Mouse (Mus musculus): ENCODE data around the gene Olfr1229. TPM values are rescaled to one million over a fixed set of nuclear protein-coding genes. Genes with fewer than 3 reads are reported as not detected.

The Olfr1229 gene
- polyA plus RNA-seq (2014; fragmentation: Nextera tagmentation; extraction: Ambion mirVana), result not detected in 2 replicates

GRCm38 (mm10) chr2:89287914-89288313 is at the start of gene Olfr1229:
Gene Olfr1229, minus strand, starts transcription at chr2:89288014.
- Histone ChIP-seq H3K4me3 (ENCODE audit: control insufficient read depth in 1 of 2, insufficient read depth in 1 of 2, low read depth in 1 of 2, low read length in 2 of 2) (no peak within 1 kb of the TSS), H3K27ac (replicated peaks in 1 of 2; ENCODE audit: control insufficient read depth in 1 of 2, insufficient read depth in 1 of 2, low read depth in 2 of 2, low read length in 2 of 2) (no peak within 1 kb of the TSS)
- 78% methylated on average over 2 of the region's 2 CpGs for WGBS

GRCm38 (mm10) chr2:89329575-89329974 is 41.8 kb upstream of the Olfr1229 start, which contains the start of gene Olfr1232:
Gene Olfr1232, minus strand, starts transcription at chr2:89329675.
- Histone ChIP-seq H3K9ac (ENCODE audit: low read length) (no peak within 1 kb of the TSS), H3K36me3 (ENCODE audit: control insufficient read depth, insufficient read depth, low read length) (no peaks in the 10 kb centered on the region), H3K27me3 (ENCODE audit: control insufficient read depth, insufficient read depth, low read length) (no peaks in the 10 kb centered on the region), H3K27ac (replicated peaks in 1 of 2; ENCODE audit: control insufficient read depth in 1 of 2, insufficient read depth in 1 of 2, low read depth in 2 of 2, low read length in 2 of 2) (no peak within 1 kb of the TSS), H3K4me1 (ENCODE audit: control insufficient read depth in 2 of 2, insufficient read depth in 2 of 2, low read length in 2 of 2) (no peaks in the 10 kb centered on the region), H3K4me3 (ENCODE audit: control insufficient read depth in 1 of 2, insufficient read depth in 1 of 2, low read depth in 1 of 2, low read length in 2 of 2) (no peak within 1 kb of the TSS), H3K4me2 (ENCODE audit: low read length) (no peak within 1 kb of the TSS), H3K9me3 (ENCODE audit: control insufficient read depth, low read length) (no peaks in the 10 kb centered on the region)
- ATAC-seq (ENCODE audit: insufficient number of reproducible peaks, insufficient read depth, low FRiP score, low read depth), result no peak

More at GRCm38 (mm10) chr2:89287914-89288313, at the start of gene Olfr1229:
- H3K36me3 ChIP-seq (ENCODE audit: control insufficient read depth, insufficient read depth, low read length), result no peaks in the 10 kb centered on the region
- H3K4me1 ChIP-seq (ENCODE audit: control insufficient read depth in 2 of 2, insufficient read depth in 2 of 2, low read length in 2 of 2), result no peaks in the 10 kb centered on the region
- ATAC-seq (ENCODE audit: insufficient number of reproducible peaks, insufficient read depth, low FRiP score, low read depth), result no peak
- no peak within 1 kb of the TSS for H3K4me2 ChIP-seq (ENCODE audit: low read length)
- no peak within 1 kb of the TSS for H3K9ac ChIP-seq (ENCODE audit: low read length)
- H3K9me3 ChIP-seq (ENCODE audit: control insufficient read depth, low read length), result no peaks in the 10 kb centered on the region
- no peaks in the 10 kb centered on the region for H3K27me3 ChIP-seq (ENCODE audit: control insufficient read depth, insufficient read depth, low read length)

DNA sequence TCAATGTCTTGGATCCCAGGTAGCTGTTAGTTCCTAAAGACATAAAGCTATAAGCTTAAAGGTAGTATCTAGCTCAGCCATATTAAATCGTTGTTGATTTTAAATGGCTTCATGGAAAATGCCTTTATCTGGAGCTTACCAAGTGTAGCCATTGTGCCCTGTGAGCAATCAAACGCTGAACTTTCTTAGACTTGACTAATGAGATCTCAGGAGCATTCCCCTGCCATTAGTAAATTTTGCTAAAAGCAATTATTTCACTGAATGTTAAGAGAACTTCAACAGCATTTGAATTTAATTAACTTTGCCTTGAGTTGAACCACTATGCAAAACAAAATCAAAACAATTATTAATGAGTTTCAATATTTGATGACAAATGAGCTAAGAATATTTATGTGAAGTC is 19.2 kb upstream of the Olfr1229 start, which contains the start of gene Olfr1231:
Gene Olfr1231, minus strand, starts transcription at position 101 of the 400 bp plus-strand sequence.
- H3K27me3 ChIP-seq (ENCODE audit: control insufficient read depth, insufficient read depth, low read length), result no peaks in the 10 kb centered on the region
- no peaks in the 10 kb centered on the region for H3K9me3 ChIP-seq (ENCODE audit: control insufficient read depth, low read length)
- H3K27ac ChIP-seq (replicated peaks in 1 of 2; ENCODE audit: control insufficient read depth in 1 of 2, insufficient read depth in 1 of 2, low read depth in 2 of 2, low read length in 2 of 2), result no peak within 1 kb of the TSS
- H3K36me3 ChIP-seq (ENCODE audit: control insufficient read depth, insufficient read depth, low read length), result no peaks in the 10 kb centered on the region
- WGBS, result 72% methylated on average over 2 of the region's 2 CpGs
- no peak within 1 kb of the TSS for H3K4me2 ChIP-seq (ENCODE audit: low read length)
- H3K9ac ChIP-seq (ENCODE audit: low read length), result no peak within 1 kb of the TSS
- H3K4me3 ChIP-seq (ENCODE audit: control insufficient read depth in 1 of 2, insufficient read depth in 1 of 2, low read depth in 1 of 2, low read length in 2 of 2), result no peak within 1 kb of the TSS
- no peak for ATAC-seq (ENCODE audit: insufficient number of reproducible peaks, insufficient read depth, low FRiP score, low read depth)
- no peaks in the 10 kb centered on the region for H3K4me1 ChIP-seq (ENCODE audit: control insufficient read depth in 2 of 2, insufficient read depth in 2 of 2, low read length in 2 of 2)

DNA sequence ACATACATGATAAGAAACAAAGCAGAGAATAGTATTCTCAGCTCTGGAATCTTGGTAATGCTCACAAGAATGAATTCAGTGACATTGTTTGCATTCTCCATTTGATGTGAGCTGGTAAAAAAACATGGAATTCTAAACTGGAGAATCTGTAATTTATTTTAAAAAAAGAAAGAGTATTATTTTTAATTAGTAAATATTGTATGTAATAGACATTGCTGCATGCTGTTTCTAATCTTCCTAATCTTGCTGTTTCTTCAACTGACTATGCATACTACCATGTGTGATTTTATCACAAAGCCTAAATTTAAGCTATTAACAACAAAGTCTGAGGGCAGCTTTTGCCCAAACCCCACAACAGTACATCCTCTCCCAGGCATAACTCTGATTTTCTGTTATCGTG is 9.4 kb upstream of the Olfr1229 start, which contains the start of gene Olfr1230:
Gene Olfr1230, minus strand, starts transcription at position 101 of the 400 bp plus-strand sequence.
- Histone ChIP-seq H3K27ac (replicated peaks in 1 of 2; ENCODE audit: control insufficient read depth in 1 of 2, insufficient read depth in 1 of 2, low read depth in 2 of 2, low read length in 2 of 2) (no peak within 1 kb of the TSS), H3K4me1 (ENCODE audit: control insufficient read depth in 2 of 2, insufficient read depth in 2 of 2, low read length in 2 of 2) (no peaks in the 10 kb centered on the region), H3K9ac (ENCODE audit: low read length) (no peak within 1 kb of the TSS), H3K36me3 (ENCODE audit: control insufficient read depth, insufficient read depth, low read length) (no peaks in the 10 kb centered on the region), H3K4me3 (ENCODE audit: control insufficient read depth in 1 of 2, insufficient read depth in 1 of 2, low read depth in 1 of 2, low read length in 2 of 2) (no peak within 1 kb of the TSS), H3K4me2 (ENCODE audit: low read length) (no peak within 1 kb of the TSS), H3K27me3 (ENCODE audit: control insufficient read depth, insufficient read depth, low read length) (no peaks in the 10 kb centered on the region), H3K9me3 (ENCODE audit: control insufficient read depth, low read length) (no peaks in the 10 kb centered on the region)
- 81% methylated on average over 1 of the region's 1 CpGs for WGBS
- no peak for ATAC-seq (ENCODE audit: insufficient number of reproducible peaks, insufficient read depth, low FRiP score, low read depth)

- Histone ChIP-seq H3K4me3 (ENCODE audit: control insufficient read depth in 1 of 2, insufficient read depth in 1 of 2, low read depth in 1 of 2, low read length in 2 of 2) (no peak within 1 kb of the TSS), H3K36me3 (ENCODE audit: control insufficient read depth, insufficient read depth, low read length) (no peaks in the 10 kb centered on the region), H3K9ac (ENCODE audit: low read length) (no peak within 1 kb of the TSS), H3K27ac (replicated peaks in 1 of 2; ENCODE audit: control insufficient read depth in 1 of 2, insufficient read depth in 1 of 2, low read depth in 2 of 2, low read length in 2 of 2) (no peak within 1 kb of the TSS), H3K4me1 (ENCODE audit: control insufficient read depth in 2 of 2, insufficient read depth in 2 of 2, low read length in 2 of 2) (no peaks in the 10 kb centered on the region), H3K27me3 (ENCODE audit: control insufficient read depth, insufficient read depth, low read length) (no peaks in the 10 kb centered on the region), H3K9me3 (ENCODE audit: control insufficient read depth, low read length) (no peaks in the 10 kb centered on the region), H3K4me2 (ENCODE audit: low read length) (no peak within 1 kb of the TSS)
- no peak for ATAC-seq (ENCODE audit: insufficient number of reproducible peaks, insufficient read depth, low FRiP score, low read depth)
Measured at GRCm38 (mm10) chr2:89253962-89254361, 33.9 kb downstream of the Olfr1229 start, which contains the start of gene Olfr1228. Gene Olfr1228, minus strand, starts transcription at chr2:89254062.

Other genes starting within 250 kb of the Olfr1229 start
- not detected in 2 replicates for gene Olfr1218, start 226.8 kb downstream of the Olfr1229 start, polyA plus RNA-seq (2014; fragmentation: Nextera tagmentation; extraction: Ambion mirVana)
- not detected in 2 replicates for gene Olfr1219, start 204.5 kb downstream of the Olfr1229 start, polyA plus RNA-seq (2014; fragmentation: Nextera tagmentation; extraction: Ambion mirVana)
- gene Olfr1220, start 181.2 kb downstream of the Olfr1229 start, polyA plus RNA-seq (2014; fragmentation: Nextera tagmentation; extraction: Ambion mirVana), result not detected in 2 replicates
- gene Olfr1221, start 170.7 kb downstream of the Olfr1229 start, polyA plus RNA-seq (2014; fragmentation: Nextera tagmentation; extraction: Ambion mirVana), result not detected in 2 replicates
- gene Olfr1222, start 155.0 kb downstream of the Olfr1229 start, polyA plus RNA-seq (2014; fragmentation: Nextera tagmentation; extraction: Ambion mirVana), result not detected in 2 replicates
- not detected in 2 replicates for gene Olfr1223, start 136.5 kb downstream of the Olfr1229 start, polyA plus RNA-seq (2014; fragmentation: Nextera tagmentation; extraction: Ambion mirVana)
- not detected in 2 replicates for gene Olfr1224-ps1, start 123.9 kb downstream of the Olfr1229 start, polyA plus RNA-seq (2014; fragmentation: Nextera tagmentation; extraction: Ambion mirVana)
- not detected in 2 replicates for gene Olfr1225, start 113.3 kb downstream of the Olfr1229 start, polyA plus RNA-seq (2014; fragmentation: Nextera tagmentation; extraction: Ambion mirVana)
- gene Olfr1226, start 88.0 kb downstream of the Olfr1229 start, polyA plus RNA-seq (2014; fragmentation: Nextera tagmentation; extraction: Ambion mirVana), result not detected in 2 replicates
- not detected in 2 replicates for gene Olfr1228, start 34.0 kb downstream of the Olfr1229 start, polyA plus RNA-seq (2014; fragmentation: Nextera tagmentation; extraction: Ambion mirVana)
- gene Olfr1230, start 9.3 kb upstream of the Olfr1229 start, polyA plus RNA-seq (2014; fragmentation: Nextera tagmentation; extraction: Ambion mirVana), result not detected in 2 replicates
- gene Olfr1231, start 19.1 kb upstream of the Olfr1229 start, polyA plus RNA-seq (2014; fragmentation: Nextera tagmentation; extraction: Ambion mirVana), result not detected in 2 replicates
- not detected in 2 replicates for gene Olfr1232, start 41.7 kb upstream of the Olfr1229 start, polyA plus RNA-seq (2014; fragmentation: Nextera tagmentation; extraction: Ambion mirVana)
- gene Olfr1233, start 54.4 kb upstream of the Olfr1229 start, polyA plus RNA-seq (2014; fragmentation: Nextera tagmentation; extraction: Ambion mirVana), result not detected in 2 replicates
- not detected in 2 replicates for gene Olfr1234, start 76.9 kb upstream of the Olfr1229 start, polyA plus RNA-seq (2014; fragmentation: Nextera tagmentation; extraction: Ambion mirVana)
- not detected in 2 replicates for gene Olfr1238, start 121.7 kb upstream of the Olfr1229 start, polyA plus RNA-seq (2014; fragmentation: Nextera tagmentation; extraction: Ambion mirVana)
- gene Olfr1239, start 132.4 kb upstream of the Olfr1229 start, polyA plus RNA-seq (2014; fragmentation: Nextera tagmentation; extraction: Ambion mirVana), result not detected in 2 replicates
- gene Olfr1240, start 155.0 kb upstream of the Olfr1229 start, polyA plus RNA-seq (2014; fragmentation: Nextera tagmentation; extraction: Ambion mirVana), result not detected in 2 replicates
- not detected in 2 replicates for gene Olfr1241, start 199.1 kb upstream of the Olfr1229 start, polyA plus RNA-seq (2014; fragmentation: Nextera tagmentation; extraction: Ambion mirVana)
- not detected in 2 replicates for gene Olfr1242, start 210.3 kb upstream of the Olfr1229 start, polyA plus RNA-seq (2014; fragmentation: Nextera tagmentation; extraction: Ambion mirVana)
- gene Olfr1243, start 243.5 kb upstream of the Olfr1229 start, polyA plus RNA-seq (2014; fragmentation: Nextera tagmentation; extraction: Ambion mirVana), result not detected in 2 replicates

All from heart, embryonic 14.5 days (tissue).